Mouse (Mus musculus): ENCODE measurements around the gene Cdk7.
"Not testable (repeated sequence)": the region's sequence is repeated elsewhere in the genome, so short reads cannot be mapped to it uniquely, and the experiment has no call there.

Gene Cdk7

DNA sequence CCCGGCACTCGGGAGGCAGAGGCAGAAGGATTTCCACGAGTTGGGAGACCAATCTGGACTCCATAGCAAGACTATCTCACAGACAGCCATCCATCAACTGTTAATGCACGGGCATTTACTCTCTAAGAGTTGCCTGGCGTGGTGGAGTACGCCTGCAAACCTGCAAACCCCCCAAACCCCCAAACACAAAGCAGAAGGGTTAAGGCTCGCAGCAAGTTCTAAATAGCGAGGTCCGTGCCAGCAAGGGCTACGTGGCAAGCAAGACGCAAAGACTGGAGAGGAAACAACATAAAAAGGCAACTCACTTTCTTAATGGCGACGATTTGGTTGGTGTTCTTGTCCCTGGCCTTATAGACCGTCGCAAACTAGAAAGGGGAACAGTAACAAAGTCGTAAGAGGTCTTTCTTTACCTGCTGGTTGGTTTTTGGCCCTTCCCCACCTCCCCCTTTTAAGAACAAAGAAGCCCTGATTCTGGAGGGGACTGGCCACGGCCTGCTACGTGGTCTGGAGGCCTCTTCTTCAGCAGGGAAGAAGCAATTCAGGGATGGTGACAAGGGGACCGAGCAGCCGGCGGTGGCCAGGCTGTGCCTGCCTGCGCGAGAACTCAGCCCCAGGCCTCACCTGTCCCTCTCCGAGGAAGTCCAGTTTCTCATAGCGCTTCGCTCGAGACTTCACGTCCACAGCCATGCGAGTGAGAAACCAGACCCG is 432 bp downstream of the Cdk7 start:
- in situ Hi-C loops (cut with MboI; ENCODE audit: low pct_unique_long_range_greater_than_20kb in 1 of 2, low sequenced_read_pairs in 2 of 2, unreplicated experiment in 1 of 2) = no loop called here

- in situ Hi-C loops (cut with MboI; ENCODE audit: low pct_unique_long_range_greater_than_20kb in 1 of 2, low sequenced_read_pairs in 2 of 2, unreplicated experiment in 1 of 2) = not testable (repeated sequence)
Measured at GRCm38 (mm10) chr13:100728530-100728929, 2.2 kb downstream of the Cdk7 start.

DNA sequence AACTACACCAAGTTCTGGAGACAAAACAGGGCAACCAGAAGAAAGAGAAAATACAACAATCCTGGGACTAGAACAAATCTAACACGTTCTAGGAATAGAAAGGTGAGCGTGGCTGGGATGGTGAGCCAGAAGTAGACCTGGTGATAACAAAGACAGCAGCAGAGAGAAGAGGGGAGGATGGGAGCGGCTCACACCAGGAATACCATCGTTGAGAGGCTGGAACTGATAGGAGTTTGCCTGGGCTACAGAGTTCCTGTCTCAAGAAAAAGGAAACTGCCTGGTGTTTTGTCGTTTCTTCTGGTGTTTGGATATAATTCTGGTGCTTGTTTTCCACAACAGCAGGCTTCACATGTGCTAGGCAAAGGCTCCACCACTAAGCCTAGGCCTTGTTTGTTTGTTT is 2.7 kb downstream of the Cdk7 start:
- in situ Hi-C loops (cut with MboI; ENCODE audit: low pct_unique_long_range_greater_than_20kb in 1 of 2, low sequenced_read_pairs in 2 of 2, unreplicated experiment in 1 of 2) = no loop called here

DNA sequence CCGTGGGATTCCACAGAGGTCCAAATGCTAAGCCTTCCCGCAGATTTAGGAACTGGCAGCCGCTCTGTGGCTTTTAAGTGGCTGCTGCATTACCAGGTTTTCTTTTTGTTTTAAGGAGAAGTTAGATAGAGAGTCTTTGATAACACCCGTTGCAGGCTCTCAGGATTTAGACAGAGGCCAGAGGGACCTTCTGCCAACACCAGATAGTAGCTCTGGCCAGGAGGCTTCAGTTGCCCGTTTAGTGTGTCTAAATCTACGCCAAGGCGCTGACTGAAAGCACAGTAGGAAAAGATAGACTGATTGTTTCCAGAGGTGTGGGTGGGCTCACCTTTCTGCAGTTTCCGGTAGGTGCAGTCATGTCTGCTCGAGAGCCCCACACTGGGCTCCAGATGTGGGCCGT is 5.5 kb downstream of the Cdk7 start:
- in situ Hi-C loops (cut with MboI; ENCODE audit: low pct_unique_long_range_greater_than_20kb in 1 of 2, low sequenced_read_pairs in 2 of 2, unreplicated experiment in 1 of 2) = no loop called here

- in situ Hi-C loops (cut with MboI; ENCODE audit: low pct_unique_long_range_greater_than_20kb in 1 of 2, low sequenced_read_pairs in 2 of 2, unreplicated experiment in 1 of 2) = no loop called here
Measured at GRCm38 (mm10) chr13:100724051-100724754, 6.5 kb downstream of the Cdk7 start.

- in situ Hi-C loops (cut with MboI; ENCODE audit: low pct_unique_long_range_greater_than_20kb in 1 of 2, low sequenced_read_pairs in 2 of 2, unreplicated experiment in 1 of 2) = no loop called here
Measured at GRCm38 (mm10) chr13:100721656-100722055, 9.1 kb downstream of the Cdk7 start.

GRCm38 (mm10) chr13:100715467-100715866 is 15.3 kb downstream of the Cdk7 start:
- in situ Hi-C loops (cut with MboI; ENCODE audit: low pct_unique_long_range_greater_than_20kb in 1 of 2, low sequenced_read_pairs in 2 of 2, unreplicated experiment in 1 of 2) = no loop called here

DNA sequence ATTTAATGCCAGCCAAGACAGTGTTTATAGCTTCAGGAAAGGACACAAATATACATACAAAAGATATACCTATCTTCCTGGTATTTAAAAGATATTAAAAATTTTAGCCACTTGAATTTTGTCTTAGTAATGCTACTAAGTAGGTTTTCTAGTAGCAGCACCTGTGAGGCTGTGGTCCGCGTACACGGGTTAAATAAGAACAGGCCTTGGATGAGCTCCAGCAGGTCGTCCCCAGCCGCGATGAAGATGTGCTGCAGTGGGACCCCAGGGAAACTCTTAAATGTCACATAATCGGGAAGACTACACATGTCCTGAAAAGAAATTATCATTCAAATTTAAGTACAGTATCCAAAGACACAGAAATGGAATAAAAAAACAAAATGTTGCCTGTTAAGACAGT is 24.5 kb downstream of the Cdk7 start:
- in situ Hi-C loops (cut with MboI; ENCODE audit: low pct_unique_long_range_greater_than_20kb in 1 of 2, low sequenced_read_pairs in 2 of 2, unreplicated experiment in 1 of 2) = no loop called here

GRCm38 (mm10) chr13:100703468-100703867 is 27.3 kb downstream of the Cdk7 start:
- in situ Hi-C loops (cut with MboI; ENCODE audit: low pct_unique_long_range_greater_than_20kb in 1 of 2, low sequenced_read_pairs in 2 of 2, unreplicated experiment in 1 of 2) = no loop called here

DNA sequence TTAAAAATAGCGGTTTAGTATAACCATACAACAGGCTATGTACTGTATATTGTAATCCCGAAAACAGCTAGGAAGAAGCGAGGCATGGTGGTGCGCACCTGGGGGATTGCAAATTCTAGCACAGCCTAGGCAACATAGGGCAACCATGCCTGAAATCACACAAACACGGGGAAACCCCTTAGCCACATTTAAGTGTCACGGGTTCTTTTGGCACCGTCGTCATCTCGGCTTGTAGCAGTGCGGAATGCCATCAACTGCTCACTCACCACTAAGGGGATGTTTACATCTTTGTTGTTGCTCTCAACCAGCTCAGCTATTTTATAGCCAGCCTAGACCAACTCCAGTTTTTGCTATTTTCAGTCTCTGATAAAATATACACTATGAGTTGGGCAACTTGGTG is 31.9 kb downstream of the Cdk7 start:
- in situ Hi-C loops (cut with MboI; ENCODE audit: low pct_unique_long_range_greater_than_20kb in 1 of 2, low sequenced_read_pairs in 2 of 2, unreplicated experiment in 1 of 2) = loop anchor here in 1 of 2 experiments (25.0 kb wide), 1 partner anchor 538 kb away; no protein-coding TSS in a partner anchor

DNA sequence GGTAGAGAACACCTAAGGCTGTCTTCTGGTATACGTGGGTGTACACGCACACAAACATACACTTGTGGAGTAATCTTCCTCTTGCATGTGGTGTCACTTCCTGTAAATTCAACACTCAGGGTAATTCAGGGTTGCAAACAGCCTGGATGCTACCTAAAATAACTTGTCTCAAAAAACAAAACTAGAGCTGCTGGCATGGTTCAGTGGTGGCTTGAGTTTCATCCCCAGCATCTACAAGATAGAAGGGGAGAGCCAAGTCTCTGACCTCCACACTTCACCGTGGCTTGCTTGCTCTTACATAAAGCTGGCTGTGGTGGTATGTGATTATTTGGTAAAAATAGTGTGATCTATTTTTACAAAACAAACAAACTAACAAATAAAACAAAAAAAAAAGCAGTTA is 33.2 kb downstream of the Cdk7 start:
- in situ Hi-C loops (cut with MboI; ENCODE audit: low pct_unique_long_range_greater_than_20kb in 1 of 2, low sequenced_read_pairs in 2 of 2, unreplicated experiment in 1 of 2) = loop anchor here in 1 of 2 experiments (25.0 kb wide), 1 partner anchor 540 kb away; no protein-coding TSS in a partner anchor

DNA sequence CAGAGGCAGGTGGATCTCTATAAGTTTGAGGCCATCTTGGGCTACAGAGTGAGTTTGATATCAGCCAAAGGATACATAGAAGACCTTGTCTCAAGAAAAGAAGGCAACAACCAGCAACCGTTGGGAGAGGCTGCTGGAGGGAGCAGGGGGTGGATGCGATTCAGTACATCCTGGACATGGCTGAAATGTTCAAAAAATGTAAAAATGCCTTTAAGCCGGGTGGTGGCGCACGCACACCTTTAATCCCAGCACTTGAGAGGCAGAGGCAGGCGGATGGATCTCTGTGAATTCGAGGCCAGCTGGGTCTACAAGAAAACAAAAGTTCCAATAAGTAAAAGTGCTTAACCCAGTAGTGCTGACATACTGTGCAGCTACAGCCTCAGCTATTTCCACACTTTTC is 43.2 kb downstream of the Cdk7 start:
- in situ Hi-C loops (cut with MboI; ENCODE audit: low pct_unique_long_range_greater_than_20kb in 1 of 2, low sequenced_read_pairs in 2 of 2, unreplicated experiment in 1 of 2) = loop anchor here in 1 of 2 experiments (25.0 kb wide), 1 partner anchor 550 kb away; no protein-coding TSS in a partner anchor

- in situ Hi-C loops (cut with MboI; ENCODE audit: low pct_unique_long_range_greater_than_20kb in 1 of 2, low sequenced_read_pairs in 2 of 2, unreplicated experiment in 1 of 2) = loop anchor here in 1 of 2 experiments (25.0 kb wide), 1 partner anchor 553 kb away; no protein-coding TSS in a partner anchor
Measured at GRCm38 (mm10) chr13:100684355-100684754, 46.4 kb downstream of the Cdk7 start.

DNA sequence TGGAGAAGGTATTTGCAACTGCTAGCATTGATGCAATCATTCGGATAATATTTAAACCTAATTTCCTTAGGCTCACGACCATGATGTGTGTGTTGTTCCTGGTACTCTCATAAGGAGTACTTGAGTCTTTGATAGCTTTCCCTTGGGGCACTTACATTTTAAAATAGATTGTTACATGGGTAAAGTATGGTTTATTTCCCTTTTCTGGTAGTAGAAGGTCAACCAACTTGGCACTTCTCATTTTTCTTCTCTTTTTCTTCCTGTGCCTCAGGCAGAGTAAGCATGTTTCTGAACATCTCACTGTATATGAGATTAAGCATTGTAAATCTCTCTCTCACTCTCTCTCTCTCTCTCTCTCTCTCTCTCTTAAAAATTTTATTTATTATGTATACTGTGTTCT is 47.9 kb downstream of the Cdk7 start:
- in situ Hi-C loops (cut with MboI; ENCODE audit: low pct_unique_long_range_greater_than_20kb in 1 of 2, low sequenced_read_pairs in 2 of 2, unreplicated experiment in 1 of 2) = loop anchor here in 1 of 2 experiments (25.0 kb wide), 1 partner anchor 554 kb away; no protein-coding TSS in a partner anchor

GRCm38 (mm10) chr13:100681615-100682014 is 49.1 kb downstream of the Cdk7 start:
- in situ Hi-C loops (cut with MboI; ENCODE audit: low pct_unique_long_range_greater_than_20kb in 1 of 2, low sequenced_read_pairs in 2 of 2, unreplicated experiment in 1 of 2) = loop anchor here in 1 of 2 experiments (25.0 kb wide), 1 partner anchor 556 kb away; no protein-coding TSS in a partner anchor

- in situ Hi-C loops (cut with MboI; ENCODE audit: low pct_unique_long_range_greater_than_20kb in 1 of 2, low sequenced_read_pairs in 2 of 2, unreplicated experiment in 1 of 2) = loop anchor here in 1 of 2 experiments (25.0 kb wide), 1 partner anchor 561 kb away; no protein-coding TSS in a partner anchor
Measured at GRCm38 (mm10) chr13:100675936-100676635, 54.7 kb downstream of the Cdk7 start.

DNA sequence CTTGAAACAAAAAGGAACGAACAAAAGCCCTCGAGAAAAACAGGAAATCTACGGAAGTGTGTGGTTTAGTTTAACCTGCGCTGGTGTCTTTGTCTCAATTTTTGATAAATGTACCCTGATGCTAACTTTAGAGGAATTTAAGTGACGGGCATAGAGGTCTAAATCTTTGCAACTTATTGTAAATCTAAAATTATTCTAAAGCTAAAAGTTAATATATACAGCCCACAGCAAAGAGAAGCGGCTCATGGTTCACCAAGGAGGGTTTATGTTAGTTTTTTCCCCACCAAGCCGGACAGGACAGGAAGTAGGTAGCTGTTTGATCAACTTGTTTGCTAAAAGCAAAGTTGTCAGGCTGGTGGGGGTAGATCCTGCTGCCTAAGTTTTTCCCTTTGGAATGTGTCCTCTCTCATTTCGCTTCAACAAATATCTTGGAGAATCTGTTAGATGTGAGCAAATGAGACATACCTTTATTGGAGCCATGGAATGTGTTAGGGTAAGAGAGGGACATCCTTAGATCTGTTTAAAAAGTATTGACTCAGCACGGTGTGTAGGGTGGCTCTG is 60.5 kb downstream of the Cdk7 start:
- in situ Hi-C loops (cut with MboI; ENCODE audit: low pct_unique_long_range_greater_than_20kb in 1 of 2, low sequenced_read_pairs in 2 of 2, unreplicated experiment in 1 of 2) = no loop called here

GRCm38 (mm10) chr13:100669291-100670022 is 61.3 kb downstream of the Cdk7 start, which contains the start of gene Ccdc125:
Ccdc125 (plus strand) TSS chr13:100669717.
- in situ Hi-C loops (cut with MboI; ENCODE audit: low pct_unique_long_range_greater_than_20kb in 1 of 2, low sequenced_read_pairs in 2 of 2, unreplicated experiment in 1 of 2) = no loop called here
